Mouse (Mus musculus) liver, adult 2 months (tissue): ENCODE data around the gene Lman2.

Experiments
- CTCF ChIP-seq: fragments of 200-500 bp; IDR thresholded peaks from 2 replicates; pipeline ENCODE4 v1.5.1; 2011; ENCODE audit warnings: low read depth, low read length, control low read depth
- POLR2A ChIP-seq: fragments of 200-500 bp; IDR thresholded peaks from 2 replicates; pipeline ENCODE4 v1.6.1; 2011; ENCODE audit warnings: low read length, control low read depth; ENCODE audit not compliant: insufficient read depth; ENCODE audit errors: extremely low read depth

DNA sequence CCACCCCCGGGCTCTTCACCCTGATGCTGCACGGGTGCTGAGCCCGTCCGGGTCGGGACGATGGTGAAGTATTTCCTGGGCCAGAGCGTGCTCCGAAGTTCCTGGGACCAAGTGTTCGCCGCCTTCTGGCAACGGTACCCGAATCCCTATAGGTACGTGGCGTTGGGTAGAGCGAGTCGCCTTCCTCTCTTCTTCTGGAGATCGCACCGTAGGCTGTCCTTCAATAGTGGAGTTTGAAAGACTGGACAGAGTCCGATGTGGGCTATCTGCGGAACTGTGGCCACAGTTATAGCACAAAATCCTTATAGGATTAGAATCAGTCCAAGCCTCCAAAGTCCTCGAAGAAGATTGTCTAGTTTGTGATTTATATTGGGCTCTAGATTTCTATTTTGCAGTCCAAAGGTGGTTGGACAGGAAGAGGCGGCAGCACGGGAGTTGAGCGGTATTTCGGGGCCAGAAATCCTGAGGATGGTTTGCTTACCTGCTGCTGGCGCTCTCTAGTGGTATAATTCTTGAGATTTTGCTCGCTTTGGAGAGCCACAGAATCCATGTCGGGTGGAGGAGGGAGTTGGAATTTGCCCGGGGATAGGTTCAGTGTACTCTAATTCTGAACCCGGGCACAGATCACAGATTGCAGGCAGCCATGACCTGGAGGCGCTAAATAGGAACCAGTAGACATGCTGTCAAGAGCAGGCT, 40.3 kb downstream of the Lman2 start:
- no peak for TF ChIP-seq POLR2A
- TF ChIP-seq CTCF: peak; percentile 42
